In genomic region chr17:27434066-27434465, GRCm38 (mm10) we compare ENCODE assay signal across 27 mouse cellular contexts.
"Had no signal": no experiment of that assay in that cellular context is flagged by ENCODE, and none has a peak within 500 bp of the region (broad histone marks: within the 10 kb centered on the region; RNA-seq: fewer than 3 reads in every experiment).

No protein-coding gene starts in this region.

- H3K4me1 ChIP-seq: heart, embryonic 13.5 days had no signal

- ATAC-seq: hindbrain, embryonic 16.5 days; intestine, embryonic 16.5 days; liver, embryonic 12.5 days had no signal

- H3K36me3 ChIP-seq: heart, embryonic 13.5 days; heart, embryonic 15.5 days; hindbrain, embryonic 12.5 days; kidney, embryonic 15.5 days; limb, embryonic 13.5 days; limb, embryonic 15.5 days; liver, embryonic 12.5 days had no signal

- H3K9ac ChIP-seq: heart, embryonic 13.5 days; heart, embryonic 15.5 days; hindbrain, embryonic 12.5 days; hindbrain, embryonic 14.5 days; kidney, embryonic 15.5 days; limb, embryonic 13.5 days; limb, embryonic 15.5 days; liver, embryonic 12.5 days; liver, embryonic 14.5 days had no signal

- H3K27ac ChIP-seq: heart, adult 2 months; heart, embryonic 13.5 days; heart, embryonic 15.5 days; hindbrain, embryonic 12.5 days; hindbrain, embryonic 14.5 days; kidney, embryonic 15.5 days; kidney, postnatal 0 days; limb, embryonic 13.5 days; limb, embryonic 15.5 days; liver, embryonic 12.5 days; liver, embryonic 14.5 days had no signal

- H3K4me2 ChIP-seq: heart, embryonic 11.5 days; heart, embryonic 13.5 days; heart, embryonic 15.5 days; hindbrain, embryonic 12.5 days; hindbrain, embryonic 14.5 days; kidney, embryonic 15.5 days; limb, embryonic 13.5 days; limb, embryonic 15.5 days; liver, embryonic 12.5 days had no signal

- H3K4me3 ChIP-seq: heart, adult 2 months; heart, embryonic 13.5 days; heart, embryonic 15.5 days; hindbrain, embryonic 12.5 days; kidney, embryonic 15.5 days; limb, embryonic 13.5 days; limb, embryonic 15.5 days; liver, embryonic 12.5 days had no signal

- H3K9me3 ChIP-seq: heart, embryonic 13.5 days; heart, embryonic 15.5 days; limb, embryonic 15.5 days; liver, embryonic 12.5 days had no signal

- DNase-seq: gastrocnemius, postnatal 14 days; gastrocnemius, postnatal 36 days; heart, adult 11 months; heart, adult 2 months; heart, postnatal 14 days; heart, postnatal 36 days; kidney, adult 11 months; kidney, adult 2 months; kidney, adult 9 months; kidney, postnatal 14 days; kidney, postnatal 36 days; layer of hippocampus, adult 9-11 months; layer of hippocampus, postnatal 36 days; left cerebral cortex, postnatal 4 days had no signal
